Comparison of ENCODE assay signal across 24 mouse cellular contexts in genomic region chr2:113092756-113093155, GRCm38 (mm10).
"Had no signal": no experiment of that assay in that cellular context is flagged by ENCODE, and none has a peak within 500 bp of the region (broad histone marks: within the 10 kb centered on the region; RNA-seq: fewer than 3 reads in every experiment).

No protein-coding gene starts in this region.

- H3K9ac ChIP-seq: forebrain, postnatal 0 days; heart, embryonic 13.5 days; heart, embryonic 15.5 days; hindbrain, embryonic 13.5 days; hindbrain, embryonic 15.5 days; kidney, embryonic 15.5 days; limb, embryonic 13.5 days had no signal

- H3K4me2 ChIP-seq: heart, embryonic 11.5 days; heart, embryonic 13.5 days; heart, embryonic 15.5 days; hindbrain, embryonic 13.5 days; hindbrain, embryonic 15.5 days; kidney, embryonic 15.5 days; limb, embryonic 13.5 days had no signal

- H3K9me3 ChIP-seq: heart, embryonic 13.5 days; heart, embryonic 15.5 days; hindbrain, embryonic 13.5 days; hindbrain, embryonic 15.5 days; kidney, embryonic 15.5 days; limb, embryonic 13.5 days had no signal

- H3K27me3 ChIP-seq: heart, embryonic 13.5 days; heart, embryonic 15.5 days; hindbrain, embryonic 13.5 days; hindbrain, embryonic 15.5 days; kidney, embryonic 15.5 days; limb, embryonic 13.5 days had no signal

- ATAC-seq: forebrain, postnatal 0 days; hindbrain, postnatal 0 days; intestine, embryonic 16.5 days had no signal

- H3K36me3 ChIP-seq: heart, embryonic 13.5 days; heart, embryonic 15.5 days; hindbrain, embryonic 13.5 days; hindbrain, embryonic 15.5 days; kidney, embryonic 15.5 days; limb, embryonic 13.5 days had no signal

- H3K4me3 ChIP-seq: heart, adult 2 months; heart, embryonic 13.5 days; heart, embryonic 15.5 days; hindbrain, embryonic 13.5 days; hindbrain, embryonic 15.5 days; kidney, embryonic 15.5 days; limb, embryonic 13.5 days had no signal

- DNase-seq: forebrain, postnatal 0 days; gastrocnemius, postnatal 14 days; gastrocnemius, postnatal 36 days; heart, adult 2 months; heart, postnatal 14 days; heart, postnatal 36 days; kidney, adult 11 months; kidney, adult 2 months; kidney, adult 9 months; kidney, postnatal 14 days; kidney, postnatal 36 days; layer of hippocampus, adult 9-11 months; layer of hippocampus, postnatal 36 days; left cerebral cortex, postnatal 4 days had no signal

- H3K4me1 ChIP-seq: heart, embryonic 13.5 days; heart, embryonic 15.5 days; hindbrain, embryonic 13.5 days; hindbrain, embryonic 15.5 days; limb, embryonic 13.5 days had no signal

- H3K27ac ChIP-seq: heart, adult 2 months; heart, embryonic 13.5 days; heart, embryonic 15.5 days; hindbrain, embryonic 13.5 days; hindbrain, embryonic 15.5 days; hindbrain, postnatal 0 days; kidney, embryonic 15.5 days; kidney, postnatal 0 days; limb, embryonic 13.5 days had no signal
